Mouse (Mus musculus) gastrocnemius, adult 2 months (tissue): ENCODE measurements around the gene Syvn1. TPM values are rescaled to one million over a fixed set of nuclear protein-coding genes. Genes with fewer than 3 reads are reported as not detected.

Experiments used
- DNase-seq: peaks from one replicate; pipeline ENCODE4 v3.0.0; 2022
- H3K27ac ChIP-seq: fragments of 200-600 bp; 2 replicates; pipeline ENCODE4 v1.8.1; 2022; ENCODE audit warnings: mild to moderate bottlenecking
- H3K4me3 ChIP-seq: fragments of 200-600 bp; 2 replicates; pipeline ENCODE4 v1.8.1; 2022; ENCODE audit warnings: mild to moderate bottlenecking, moderate library complexity
- CTCF ChIP-seq: fragments of 200-600 bp; IDR thresholded peaks from 2 replicates; pipeline ENCODE4 v1.8.1; 2022; ENCODE audit warnings: antibody characterized with exemption, mild to moderate bottlenecking, moderate library complexity
- intact Hi-C: fragments of 180-260 bp; cut with DNase I; formaldehyde crosslinking; loops from one replicate; pipeline ENCODE4 v1.15.1; 2025
- total RNA-seq, 2 experiments: library from RNA; stranded (reverse); gene quantifications; 2 replicates each; pipeline ENCODE4 v1.2.3; 2021

Gene Syvn1
- total RNA-seq, 2 experiments from 2014 or later, result 17.1 to 20.6 TPM

- TF ChIP-seq CTCF, result peak; percentile 16; the same call in 1 of the 2 replicates
- Histone ChIP-seq H3K27ac (peak overlapping the region; percentile 97), H3K4me3 (peak overlapping the region; percentile 97)
- DNase-seq, result no peak
- intact Hi-C loops, result loop anchor here (1.0 to 5.0 kb wide), 3 partner anchors 72 to 123 kb away; partner anchors contain the start of genes Cdc42ep2 and Sac3d1
Observed at GRCm38 (mm10) chr19:6045366-6046293, 746 bp upstream of the Syvn1 start.

DNA sequence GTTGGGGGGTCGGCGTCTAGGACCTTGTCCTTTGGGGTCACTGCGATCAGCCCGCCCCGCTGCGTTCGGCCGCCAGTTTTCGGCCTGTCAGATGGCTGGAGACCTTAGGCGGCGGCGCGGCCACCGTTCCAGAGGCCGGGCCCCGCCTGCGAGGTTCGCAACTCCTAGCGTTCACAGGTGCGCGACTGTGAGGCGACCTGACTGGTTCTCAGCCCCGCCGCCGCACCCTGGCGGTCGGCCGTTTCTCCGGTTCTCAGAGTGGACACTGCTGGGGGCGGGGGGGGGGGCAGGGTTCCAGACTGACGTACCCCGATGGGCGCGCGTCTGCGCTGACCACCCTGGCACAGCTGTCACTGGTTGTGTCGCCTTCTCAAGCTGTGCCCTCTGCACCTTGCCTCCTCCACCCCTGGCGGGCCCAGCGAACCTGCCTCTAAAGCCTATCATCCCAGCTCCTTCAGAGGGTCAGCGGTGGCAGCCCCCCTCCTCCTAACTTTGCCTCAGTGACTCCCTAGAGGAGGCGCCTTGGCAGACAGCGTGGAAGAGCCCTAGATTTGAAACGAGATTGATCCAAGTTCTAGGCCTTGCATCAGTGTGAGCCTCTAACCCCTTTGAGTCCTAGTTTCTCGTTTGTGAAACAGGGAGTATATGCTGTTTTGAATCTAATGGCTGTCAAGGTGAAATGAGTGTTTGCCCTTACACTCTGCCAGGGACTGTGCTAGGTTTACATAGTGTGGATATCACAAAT lies 950 bp downstream of the Syvn1 start:
- no peak for TF ChIP-seq CTCF
- peak overlapping the region; percentile 97 for H3K4me3 ChIP-seq
- no peak for DNase-seq
- intact Hi-C loops, result loop anchor here (5.0 kb wide), 2 partner anchors 70 to 125 kb away; partner anchors contain the start of genes Cdc42ep2 and Sac3d1
- peak overlapping the region; percentile 97 for H3K27ac ChIP-seq

GRCm38 (mm10) chr19:6047899-6048166 lies 1.5 kb downstream of the Syvn1 start:
- intact Hi-C loops, result loop anchor here (5.0 kb wide), 2 partner anchors 69 to 126 kb away; partner anchors contain the start of genes Cdc42ep2 and Sac3d1
- DNase-seq, result no peak
- TF ChIP-seq CTCF, result no peak
- H3K4me3 ChIP-seq, result peak overlapping the region; percentile 97
- peak overlapping the region; percentile 97 for H3K27ac ChIP-seq

DNA sequence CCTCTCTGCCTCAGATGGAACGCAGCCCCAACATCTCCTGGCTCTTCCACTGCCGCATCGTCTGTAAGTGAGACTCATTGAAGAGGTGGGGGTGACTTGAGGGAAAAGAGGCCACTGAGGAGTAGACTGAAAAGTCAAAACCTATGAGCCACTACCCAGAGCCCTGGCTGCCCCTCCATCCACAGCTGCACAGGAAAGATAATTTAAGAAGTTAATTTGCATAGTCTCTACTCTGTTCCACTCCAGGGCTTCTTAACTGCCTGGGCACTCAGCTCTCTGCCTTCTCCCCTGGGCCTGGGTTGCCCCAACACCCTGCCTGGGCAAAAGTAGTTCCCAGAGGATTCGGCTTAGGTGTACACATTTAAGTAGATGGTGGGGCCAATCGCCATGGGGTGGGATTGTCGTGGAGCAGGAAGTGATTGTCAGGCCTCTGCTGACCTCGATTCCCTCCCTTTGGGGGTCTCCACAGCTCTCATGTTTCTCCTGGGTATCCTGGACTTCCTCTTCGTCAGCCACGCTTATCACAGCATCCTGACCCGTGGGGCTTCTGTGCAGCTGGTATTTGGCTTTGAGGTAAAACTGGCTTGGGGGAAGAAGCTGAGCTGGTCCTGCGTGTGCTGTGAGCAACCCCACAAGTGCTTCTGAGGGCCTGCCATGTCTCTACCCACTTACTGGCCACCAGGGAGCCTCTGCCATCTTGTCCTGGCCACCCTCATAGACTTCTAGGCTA lies 2.5 kb downstream of the Syvn1 start:
- no peak for DNase-seq
- intact Hi-C loops, result loop anchor here (5.0 kb wide), 2 partner anchors 68 to 127 kb away; partner anchors contain the start of genes Cdc42ep2 and Sac3d1
- TF ChIP-seq CTCF, result no peak
- H3K4me3 ChIP-seq, result no peak overlapping the region
- no peak overlapping the region for H3K27ac ChIP-seq

GRCm38 (mm10) chr19:6052516-6052915 lies 6.1 kb downstream of the Syvn1 start:
- no peak for TF ChIP-seq CTCF
- peak; percentile 40 for DNase-seq

DNA sequence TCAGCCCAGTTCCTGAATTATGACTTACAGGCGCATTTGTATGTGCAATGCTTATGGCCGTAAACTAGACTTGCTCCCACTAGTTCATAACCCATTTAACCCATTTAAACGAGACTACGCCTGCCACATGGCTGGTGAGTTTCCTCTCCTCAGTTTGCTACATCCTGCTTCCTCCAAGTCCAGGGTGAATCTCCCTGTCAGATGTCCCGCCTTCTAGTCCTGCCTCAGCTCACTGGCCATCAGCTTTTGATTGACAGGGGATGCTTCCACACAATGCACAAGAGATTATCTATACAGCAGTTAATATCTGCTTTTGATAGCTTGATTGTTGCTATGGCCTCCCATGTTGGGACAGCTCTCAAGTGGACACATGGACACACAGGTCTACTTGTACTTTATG lies 7.9 kb downstream of the Syvn1 start:
- no peak overlapping the region for H3K4me3 ChIP-seq
- DNase-seq, result no peak
- TF ChIP-seq CTCF, result no peak
- intact Hi-C loops, result no loop called here
- H3K27ac ChIP-seq, result no peak overlapping the region

More at GRCm38 (mm10) chr19:6052516-6052915, 6.1 kb downstream of the Syvn1 start:
- intact Hi-C loops, result no loop called here
- Histone ChIP-seq H3K4me3 (no peak overlapping the region), H3K27ac (no peak overlapping the region)

GRCm38 (mm10) chr19:6056696-6057095 lies 10.3 kb downstream of the Syvn1 start:
- H3K27ac ChIP-seq, result no peak overlapping the region
- DNase-seq, result no peak
- H3K4me3 ChIP-seq, result peak overlapping the region; percentile 74
- no peak for TF ChIP-seq CTCF
- intact Hi-C loops, result loop anchor here (1.0 kb wide), 1 partner anchor 28 kb away; the partner anchor contains the start of genes Cdca5 and Zfpl1

- intact Hi-C loops, result loop anchor here (1.0 kb wide), 1 partner anchor 27 kb away; the partner anchor contains the start of genes Cdca5 and Zfpl1
- no peak for TF ChIP-seq CTCF
- peak; percentile 99 for DNase-seq
- Histone ChIP-seq H3K27ac (peak within 1 kb of the TSS; percentile 98), H3K4me3 (peak within 1 kb of the TSS; percentile 74)
Observed at GRCm38 (mm10) chr19:6057313-6058096, 11.1 kb downstream of the Syvn1 start, which contains the start of the genes Mrpl49 and Fau. Gene Mrpl49 (minus strand): TSS chr19:6057785. Gene Fau (plus strand): TSS chr19:6057844.

GRCm38 (mm10) chr19:6058513-6058912 lies 12.1 kb downstream of the Syvn1 start:
- TF ChIP-seq CTCF, result no peak
- DNase-seq, result no peak
- H3K4me3 ChIP-seq, result peak overlapping the region; percentile 74
- peak overlapping the region; percentile 98 for H3K27ac ChIP-seq
- intact Hi-C loops, result no loop called here

DNA sequence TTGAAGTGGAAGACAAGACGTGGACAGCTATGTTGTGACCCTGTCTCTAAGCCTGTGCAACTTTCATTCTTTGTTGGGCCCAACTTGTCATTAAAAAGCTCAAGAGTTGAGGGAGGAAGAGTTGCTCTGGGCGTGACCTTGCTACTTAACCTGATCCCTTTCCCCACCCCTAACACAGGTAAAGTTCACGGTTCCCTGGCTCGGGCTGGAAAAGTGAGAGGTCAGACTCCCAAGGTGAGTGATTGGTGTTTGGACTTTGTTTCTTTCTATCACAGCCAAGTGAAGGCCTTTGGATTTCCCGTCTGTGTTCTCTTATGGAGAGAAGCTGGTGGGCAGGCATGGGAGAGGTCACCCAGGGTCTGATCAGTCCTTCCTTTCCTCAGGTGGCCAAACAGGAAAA lies 12.6 kb downstream of the Syvn1 start:
- H3K27ac ChIP-seq, result peak overlapping the region; percentile 98; the same call in 1 of the 2 replicates
- TF ChIP-seq CTCF, result no peak
- intact Hi-C loops, result no loop called here

DNA sequence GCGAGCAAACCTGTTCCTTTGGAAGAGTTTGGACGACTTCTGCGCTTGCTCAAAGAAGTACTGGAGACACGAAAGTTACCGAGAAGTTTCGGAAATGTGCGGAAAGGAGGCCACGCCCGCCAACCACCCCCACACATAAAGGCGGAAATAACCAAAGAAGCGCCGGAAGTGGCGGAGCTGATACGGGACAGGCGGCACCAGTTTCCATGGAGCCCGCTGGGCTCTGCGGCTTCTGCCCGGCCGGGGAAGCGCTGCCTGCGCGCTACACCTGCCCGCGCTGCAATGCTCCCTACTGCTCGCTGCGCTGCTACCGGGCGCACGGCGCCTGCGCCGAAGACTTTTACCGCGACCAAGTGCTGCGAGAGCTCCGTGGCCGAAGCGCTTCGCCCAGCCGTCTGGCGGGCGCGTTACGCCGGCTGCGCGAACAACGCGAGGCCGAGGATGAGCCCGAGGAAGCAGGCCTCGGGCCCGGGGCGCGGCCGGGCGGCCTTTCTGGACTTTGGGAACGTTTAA lies 14.7 kb downstream of the Syvn1 start, which contains the start of gene Znhit2:
TSS of gene Znhit2 (plus strand) at position 172 of the 513 bp plus-strand sequence.
- TF ChIP-seq CTCF, result no peak
- DNase-seq, result peak; percentile 95
- intact Hi-C loops, result loop anchor here (2.0 kb wide), 1 partner anchor 16 kb away; the partner anchor contains the start of gene Vps51
- Histone ChIP-seq H3K4me3 (peak within 1 kb of the TSS; percentile 99), H3K27ac (peak within 1 kb of the TSS; percentile 90)

More for the DNA sequence above, 12.6 kb downstream of the Syvn1 start:
- peak overlapping the region; percentile 74 for H3K4me3 ChIP-seq
- no peak for DNase-seq
